Mouse (Mus musculus): ENCODE results near the gene Scn11a.

Gene Scn11a

GRCm38 (mm10) chr9:119795254-119795912 is 29.9 kb downstream of the Scn11a start:
- DNase-seq (ENCODE audit: low spot score) = no peak

GRCm38 (mm10) chr9:119794470-119794869 is 30.8 kb downstream of the Scn11a start:
- no peak for DNase-seq (ENCODE audit: low spot score)

- DNase-seq (ENCODE audit: low spot score) = peak; percentile 13
Measured at GRCm38 (mm10) chr9:119792505-119792904, 32.8 kb downstream of the Scn11a start.

- no peak for DNase-seq (ENCODE audit: low spot score)
Measured at GRCm38 (mm10) chr9:119780901-119781300, 44.4 kb downstream of the Scn11a start.

GRCm38 (mm10) chr9:119776661-119777060 is 48.6 kb downstream of the Scn11a start:
- DNase-seq (ENCODE audit: low spot score) = no peak

- peak; percentile 14 for DNase-seq (ENCODE audit: low spot score)
Measured at GRCm38 (mm10) chr9:119768585-119768984, 56.7 kb downstream of the Scn11a start.

GRCm38 (mm10) chr9:119760226-119760625 is 65.0 kb downstream of the Scn11a start:
- DNase-seq (ENCODE audit: low spot score) = no peak

GRCm38 (mm10) chr9:119759457-119759856 is 65.8 kb downstream of the Scn11a start:
- no peak for DNase-seq (ENCODE audit: low spot score)

- no peak for DNase-seq (ENCODE audit: low spot score)
Measured at GRCm38 (mm10) chr9:119751507-119751906, 73.7 kb downstream of the Scn11a start.

- DNase-seq (ENCODE audit: low spot score) = no peak
Measured at GRCm38 (mm10) chr9:119749112-119749511, 76.1 kb downstream of the Scn11a start.

GRCm38 (mm10) chr9:119743900-119744299 is 81.4 kb downstream of the Scn11a start:
- DNase-seq (ENCODE audit: low spot score) = no peak

- no peak for DNase-seq (ENCODE audit: low spot score)
Measured at GRCm38 (mm10) chr9:119743312-119743711, 81.9 kb downstream of the Scn11a start.

- no peak for DNase-seq (ENCODE audit: low spot score)
Measured at GRCm38 (mm10) chr9:119741101-119741786, 84.0 kb downstream of the Scn11a start.

- no peak for DNase-seq (ENCODE audit: low spot score)
Measured at GRCm38 (mm10) chr9:119728412-119729097, 96.7 kb downstream of the Scn11a start.

- no peak for DNase-seq (ENCODE audit: low spot score)
Measured at GRCm38 (mm10) chr9:119726990-119727389, 98.3 kb downstream of the Scn11a start.

GRCm38 (mm10) chr9:119725293-119725862 is 99.9 kb downstream of the Scn11a start:
- DNase-seq (ENCODE audit: low spot score) = no peak

- DNase-seq (ENCODE audit: low spot score) = no peak
Measured at GRCm38 (mm10) chr9:119719222-119719621, 106.0 kb downstream of the Scn11a start, which contains the start of gene Scn10a. Gene Scn10a, minus strand, starts transcription at chr9:119719322.

GRCm38 (mm10) chr9:119706700-119707099 is 118.6 kb downstream of the Scn11a start:
- peak; percentile 81 for DNase-seq (ENCODE audit: low spot score)
